Mouse (Mus musculus): ENCODE data around the gene Smad9.
"Not testable (repeated sequence)": the region's sequence is repeated elsewhere in the genome, so short reads cannot be mapped to it uniquely, and the experiment has no call there.

The Smad9 gene

DNA sequence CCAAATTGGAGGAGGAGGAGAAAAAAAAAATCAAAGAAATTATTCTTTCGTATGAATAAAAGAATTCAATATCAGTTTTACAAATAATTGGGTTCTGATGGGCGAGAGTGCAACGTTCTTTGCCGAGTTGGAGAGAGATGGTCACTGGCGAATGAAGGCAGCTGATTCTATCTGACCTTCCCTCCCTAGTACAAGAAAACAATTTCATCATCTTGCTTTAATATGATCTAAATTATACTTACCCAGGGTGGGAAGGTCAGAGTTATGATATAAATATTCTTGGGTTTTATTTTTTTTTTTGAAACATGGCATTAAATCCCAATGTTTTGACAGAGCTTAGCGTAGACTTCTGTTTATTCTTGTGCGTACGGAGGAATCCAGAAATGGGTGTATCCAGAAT is 2.1 kb downstream of the Smad9 start:
- no peak for DNase-seq (ENCODE audit: low spot score)

GRCm38 (mm10) chr3:54759211-54759610 is 3.8 kb downstream of the Smad9 start:
- DNase-seq (ENCODE audit: low spot score): no peak

DNA sequence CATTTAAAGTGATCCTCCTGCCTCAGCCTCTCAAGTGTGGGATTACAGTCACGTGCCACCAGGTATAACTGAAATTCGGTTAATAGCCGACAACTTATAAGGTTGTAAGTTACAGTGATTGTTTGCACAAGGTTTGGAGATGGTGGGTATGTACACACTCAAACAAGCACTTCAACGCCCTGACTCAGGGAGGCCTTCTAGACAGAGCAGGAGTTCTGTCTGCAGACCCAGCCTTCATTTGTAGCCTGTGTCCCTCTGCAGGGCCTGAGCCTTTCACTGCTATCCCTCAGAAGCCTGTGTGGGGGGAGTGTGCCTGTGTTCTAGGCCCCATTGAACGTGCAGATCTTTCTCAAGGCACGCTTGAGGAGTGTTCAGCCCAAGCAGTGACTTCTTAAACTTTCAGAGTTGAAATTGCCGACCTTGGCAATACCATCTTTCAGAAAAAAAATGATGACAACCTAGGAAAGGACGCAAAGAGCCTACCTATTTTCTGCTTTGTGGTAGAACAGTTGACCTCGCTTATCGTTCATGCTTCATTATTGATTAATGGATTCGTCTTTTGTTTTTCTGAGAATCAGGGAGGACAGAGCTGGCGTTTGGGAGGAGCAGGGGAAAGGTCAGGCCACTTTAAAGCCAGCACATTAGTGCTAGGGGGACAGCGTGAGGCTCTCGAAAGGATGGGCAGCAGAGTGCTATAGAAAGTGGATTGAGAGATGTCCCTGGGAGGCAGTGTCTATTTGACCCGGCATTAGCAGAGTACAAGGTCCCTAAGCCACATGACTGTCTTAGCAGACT is 5.1 kb downstream of the Smad9 start:
- no peak for DNase-seq (ENCODE audit: low spot score)

DNA sequence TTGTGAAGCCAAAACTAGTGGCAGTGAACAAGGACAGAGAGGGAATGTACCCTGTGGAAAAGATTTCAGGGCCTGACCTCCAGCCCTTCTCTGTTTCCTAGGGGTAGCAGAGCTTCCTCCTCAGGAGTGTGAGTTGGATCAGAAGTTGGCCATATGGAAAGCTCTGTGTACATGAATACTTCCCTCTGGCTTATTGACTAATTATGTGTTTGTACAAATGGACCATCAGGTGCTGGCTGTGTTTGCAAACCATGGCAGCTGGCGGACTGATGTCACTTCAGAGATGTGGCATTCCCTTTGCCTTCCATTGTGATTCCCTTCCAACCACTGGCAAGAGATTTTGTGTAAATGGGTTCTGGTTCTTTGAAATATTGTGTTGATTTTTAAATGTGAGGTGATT is 5.9 kb downstream of the Smad9 start:
- DNase-seq (ENCODE audit: low spot score): no peak

DNA sequence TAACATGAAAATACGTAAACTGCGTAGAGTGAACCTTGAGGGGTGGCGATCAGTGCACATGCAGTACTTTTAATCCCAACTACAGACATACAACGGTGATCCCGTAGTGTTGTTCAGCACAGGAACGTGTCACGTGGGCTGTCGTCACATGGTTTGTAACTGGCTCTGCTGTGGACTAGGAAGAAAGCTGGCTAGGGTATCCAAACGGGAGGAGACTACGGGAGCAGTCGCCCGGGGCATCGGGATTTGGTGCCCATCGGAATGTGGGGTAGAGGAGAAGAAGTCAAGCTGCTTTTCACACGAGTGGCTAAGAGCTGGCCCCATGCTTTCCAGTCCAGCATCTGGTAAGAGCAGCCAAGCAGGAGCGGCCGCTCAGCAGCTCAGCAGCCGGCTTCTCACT is 9.0 kb downstream of the Smad9 start:
- DNase-seq (ENCODE audit: low spot score): peak; percentile 36

- not testable (repeated sequence) for DNase-seq (ENCODE audit: low spot score)
These were observed 10.1 kb downstream of the Smad9 start for GRCm38 (mm10) chr3:54765521-54765920.

DNA sequence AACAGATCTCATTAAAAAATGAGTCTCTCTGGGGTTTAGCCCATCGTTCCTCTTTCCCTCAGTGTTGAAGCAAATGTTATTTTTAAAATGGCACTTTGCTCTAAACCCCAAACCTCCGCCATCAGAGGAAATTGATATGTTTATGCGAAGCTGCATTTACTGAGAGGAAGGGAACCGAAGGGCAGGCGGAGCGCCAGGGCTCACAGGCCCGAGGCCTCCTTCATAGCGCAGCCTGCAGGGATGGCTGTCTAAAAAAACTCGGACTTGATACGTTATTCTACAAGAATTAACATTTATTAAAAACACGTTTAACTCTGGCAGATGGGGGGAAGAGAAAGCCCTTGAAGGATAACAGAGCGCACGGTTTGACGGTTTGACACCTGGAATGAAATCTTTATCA is 10.7 kb downstream of the Smad9 start:
- DNase-seq (ENCODE audit: low spot score): no peak

DNA sequence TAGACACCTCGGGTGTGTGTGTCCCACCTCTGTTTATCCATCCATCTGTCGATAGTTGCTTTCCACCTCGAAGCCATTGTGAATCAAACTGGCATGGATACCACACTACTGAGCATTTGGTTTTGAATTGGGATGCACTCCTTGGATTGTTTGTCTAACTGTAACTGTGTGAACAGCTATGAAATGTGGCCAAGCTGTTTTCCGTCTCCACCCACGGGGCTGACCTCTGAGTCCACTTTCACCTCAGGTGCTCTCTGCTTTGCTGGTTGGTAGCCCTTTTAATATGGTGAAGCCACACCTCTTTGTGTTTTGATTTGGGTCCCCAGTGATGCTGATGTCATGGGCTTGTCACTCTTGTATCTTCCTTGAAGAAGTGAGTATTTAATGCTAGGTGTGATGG is 11.4 kb downstream of the Smad9 start:
- DNase-seq (ENCODE audit: low spot score): no peak

DNA sequence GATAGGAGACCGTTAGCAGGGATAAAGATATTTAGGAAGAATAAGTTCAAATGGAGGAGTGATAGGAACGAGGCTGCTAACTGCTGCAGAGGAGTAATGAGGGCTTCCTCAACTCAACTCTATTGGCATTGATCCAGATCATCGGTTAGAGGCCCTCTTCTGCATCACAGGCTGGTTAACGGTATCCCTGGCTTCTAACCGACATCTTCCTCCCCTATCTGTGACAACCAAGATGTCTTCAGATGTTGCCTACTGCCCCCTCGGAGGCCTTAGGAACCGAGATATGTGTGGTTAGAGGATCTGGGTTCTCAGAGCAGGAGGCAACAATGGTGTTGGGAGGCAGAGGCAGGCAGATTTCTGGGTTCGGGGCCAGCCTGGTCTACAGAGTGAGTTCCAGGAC is 13.2 kb downstream of the Smad9 start:
- no peak for DNase-seq (ENCODE audit: low spot score)

DNA sequence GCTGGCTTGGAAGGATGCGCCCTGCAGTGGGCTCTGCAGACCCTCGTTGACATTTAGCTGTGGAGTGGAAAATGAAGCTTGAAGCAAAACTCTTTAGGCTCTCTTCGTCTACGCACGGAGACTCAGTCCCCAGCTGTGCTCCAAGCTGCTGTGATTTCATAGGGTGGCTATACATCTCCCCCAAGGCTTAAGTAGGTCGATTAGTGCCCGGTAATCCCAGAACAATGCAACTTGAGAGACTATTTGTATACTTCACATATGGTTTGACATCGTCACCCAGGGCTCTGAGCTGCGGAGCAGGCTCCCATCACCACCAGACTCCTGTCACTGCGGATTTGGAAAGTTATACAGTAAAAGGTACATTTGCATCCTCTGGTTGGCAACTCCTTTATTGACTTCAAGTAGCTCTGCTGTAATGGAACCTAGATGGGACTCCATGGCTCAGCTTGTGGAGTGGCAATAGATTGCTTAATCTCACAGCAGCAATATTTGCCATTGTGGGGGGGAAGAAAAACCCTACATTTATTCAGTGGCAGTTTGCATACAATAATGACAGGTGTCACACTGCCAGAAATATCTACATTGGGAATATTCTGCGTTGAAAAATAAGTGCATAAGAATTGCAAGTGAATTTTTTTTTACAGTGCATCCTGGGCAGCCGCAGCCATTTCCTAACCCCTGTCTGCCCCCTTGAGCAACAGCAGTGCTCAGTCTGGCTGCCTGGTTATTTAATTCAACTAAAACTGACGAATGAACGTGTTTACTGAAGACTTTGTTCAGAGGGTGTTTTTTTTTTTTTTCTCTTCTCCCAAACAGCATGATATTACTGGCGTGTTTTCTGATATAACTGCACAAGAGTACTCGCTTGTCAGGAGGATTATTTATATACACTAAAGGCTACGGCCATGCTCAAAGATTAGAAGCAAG is 14.2 kb downstream of the Smad9 start:
- DNase-seq (ENCODE audit: low spot score): no peak

GRCm38 (mm10) chr3:54773613-54774012 is 18.2 kb downstream of the Smad9 start:
- no peak for DNase-seq (ENCODE audit: low spot score)

DNA sequence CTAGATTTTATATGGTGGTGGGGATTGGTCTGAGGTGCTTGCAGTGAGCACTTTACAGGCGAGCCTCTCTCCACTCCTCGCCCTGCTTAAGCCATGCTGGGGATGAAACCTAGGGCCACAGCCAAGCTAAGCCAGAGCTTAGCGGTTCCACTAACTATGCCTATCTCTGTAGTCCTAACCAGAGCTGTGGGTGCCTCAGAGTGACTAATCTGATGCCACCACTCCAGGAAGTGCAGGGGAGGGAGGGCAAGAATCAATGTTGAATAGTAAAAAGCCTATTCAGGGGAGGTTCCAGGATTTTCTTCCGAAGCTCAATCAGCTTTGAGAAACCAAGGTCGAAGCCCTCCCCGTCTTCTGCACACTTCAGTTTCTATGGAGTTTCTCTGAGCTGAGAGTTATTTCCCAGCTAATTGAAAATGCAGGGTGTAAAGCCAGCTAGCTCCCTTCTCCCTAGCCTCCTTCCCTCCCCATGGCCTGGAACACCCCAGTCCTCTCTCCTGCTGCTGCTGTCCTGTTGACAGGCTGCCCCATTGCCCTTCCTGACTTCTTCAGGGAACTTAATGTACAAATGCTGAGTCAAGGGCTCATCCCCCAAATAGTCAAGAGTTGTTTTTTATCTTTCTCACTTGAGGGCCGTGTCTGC is 20.7 kb downstream of the Smad9 start:
- DNase-seq (ENCODE audit: low spot score): no peak

- DNase-seq (ENCODE audit: low spot score): no peak
These were observed 35.2 kb downstream of the Smad9 start for GRCm38 (mm10) chr3:54790601-54791000.

- DNase-seq (ENCODE audit: low spot score): no peak
These were observed 36.7 kb downstream of the Smad9 start for GRCm38 (mm10) chr3:54791822-54792677.

DNA sequence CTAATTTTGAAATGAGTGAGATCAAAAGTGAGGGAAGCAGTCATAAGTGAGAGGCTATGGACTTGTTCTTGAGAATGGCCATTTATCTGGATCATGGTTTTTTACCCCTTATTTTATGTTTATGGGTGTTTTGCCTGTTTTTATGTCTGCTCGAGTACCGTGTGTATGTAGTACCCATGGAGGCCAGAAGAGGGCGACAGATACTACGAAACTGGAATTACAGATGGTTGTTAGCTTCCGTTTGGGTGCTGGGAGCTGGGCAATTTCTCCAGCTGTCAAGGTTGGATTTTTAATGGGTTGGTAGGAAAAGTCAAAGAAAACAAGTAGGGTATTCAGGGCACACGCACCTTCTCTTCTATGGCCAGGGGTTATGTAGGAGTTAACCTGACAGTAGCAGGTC is 38.4 kb downstream of the Smad9 start:
- no peak for DNase-seq (ENCODE audit: low spot score)

DNA sequence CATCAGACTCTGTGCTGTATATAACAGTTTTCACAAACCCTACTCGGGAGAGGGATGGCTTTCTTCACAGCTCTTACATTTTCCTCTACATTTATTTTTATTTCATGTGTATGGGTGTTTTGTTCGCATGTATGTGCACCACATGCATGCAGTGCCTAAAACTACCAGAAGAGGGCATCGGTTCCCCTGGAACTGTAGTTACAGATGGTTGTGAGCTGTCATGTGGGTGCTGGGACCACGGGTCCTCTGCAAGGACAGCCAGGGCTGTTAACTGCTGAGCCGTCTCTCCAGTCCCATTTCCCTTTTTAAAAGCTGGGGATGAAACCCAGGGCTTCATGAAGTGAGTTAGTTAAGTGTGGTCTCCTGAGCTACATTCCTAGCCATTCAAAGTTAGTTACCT is 40.0 kb downstream of the Smad9 start:
- no peak for DNase-seq (ENCODE audit: low spot score)

DNA sequence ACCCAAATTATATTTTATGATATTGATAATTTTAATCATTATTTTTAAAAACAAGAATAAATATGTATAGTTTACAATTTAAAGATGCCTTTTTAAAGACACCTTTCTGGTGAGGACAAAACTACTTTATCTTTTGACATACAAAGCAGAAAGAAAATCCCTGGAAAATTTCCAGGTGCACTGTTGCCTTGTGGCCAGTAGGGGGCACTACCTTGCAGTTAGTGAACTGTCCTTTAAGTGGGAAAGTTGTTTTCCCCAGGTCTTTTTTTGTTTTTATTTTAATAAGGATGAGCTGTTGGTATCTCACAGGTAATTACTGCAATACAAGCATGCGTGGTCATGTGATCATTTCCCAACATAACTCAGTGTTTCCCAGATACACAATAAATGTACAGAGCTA is 40.4 kb downstream of the Smad9 start:
- peak; percentile 33 for DNase-seq (ENCODE audit: low spot score)

GRCm38 (mm10) chr3:54797211-54797610 is 41.8 kb downstream of the Smad9 start:
- peak; percentile 62 for DNase-seq (ENCODE audit: low spot score)

DNA sequence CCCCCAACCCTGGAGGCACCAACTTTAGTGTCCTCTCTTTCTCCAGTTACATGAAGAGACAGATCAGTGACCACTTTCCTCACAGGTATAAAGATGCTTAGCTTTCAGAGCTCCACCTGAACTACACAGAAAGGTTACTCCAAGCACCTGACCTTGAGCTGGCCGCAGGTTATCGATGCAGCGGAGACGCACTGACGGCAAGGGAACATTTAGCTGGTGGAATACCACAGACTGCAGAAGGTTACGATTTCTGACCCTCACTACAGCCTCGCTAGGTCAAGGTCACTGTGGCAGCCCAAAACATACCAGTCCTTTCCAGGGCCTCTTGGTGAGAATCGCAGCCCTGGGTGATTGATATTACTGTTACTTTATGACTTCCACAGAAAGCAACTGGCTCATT is 48.3 kb downstream of the Smad9 start:
- no peak for DNase-seq (ENCODE audit: low spot score)

DNA sequence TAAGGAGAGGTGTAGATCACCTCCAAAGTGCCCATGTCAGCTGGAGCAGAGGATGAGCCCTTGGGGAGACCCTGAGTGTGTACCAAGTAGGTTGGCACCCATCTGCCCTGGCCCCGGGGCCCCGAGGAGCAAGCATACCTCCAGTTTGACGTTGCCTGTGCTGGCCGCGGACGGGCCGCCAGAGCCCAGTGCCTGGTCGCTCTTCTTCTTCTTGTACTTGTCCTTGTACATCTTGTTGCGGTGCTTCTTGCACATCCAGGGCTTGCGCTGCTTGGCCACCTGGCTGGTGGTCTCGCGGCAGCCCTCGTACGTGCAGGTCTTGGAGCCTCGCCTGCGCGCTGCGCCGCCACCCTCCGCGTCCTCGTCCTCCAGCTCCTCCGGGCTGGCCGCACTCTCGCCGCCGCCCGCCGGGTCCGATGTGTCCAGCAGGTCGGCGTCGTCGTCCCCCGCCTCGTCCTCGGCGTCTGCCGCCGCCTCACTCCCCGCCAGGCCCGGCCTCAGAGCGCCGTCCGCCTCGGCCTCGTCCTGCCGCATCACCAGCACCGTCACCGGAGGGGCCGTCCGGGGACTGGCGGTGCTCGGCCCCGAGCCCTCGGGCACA is 51.8 kb downstream of the Smad9 start:
- peak; percentile 57 for DNase-seq (ENCODE audit: low spot score)

- peak; percentile 95 for DNase-seq (ENCODE audit: low spot score)
These were observed 52.4 kb downstream of the Smad9 start, which contains the start of gene Rfxap for GRCm38 (mm10) chr3:54807666-54808217. Gene Rfxap (minus strand): TSS chr3:54807791.
